25 mouse cellular contexts compared by ENCODE assay signal in genomic region chr3:154116000-154116399, GRCm38 (mm10).
"Had no signal": no experiment of that assay in that cellular context is flagged by ENCODE, and none has a peak within 500 bp of the region (broad histone marks: within the 10 kb centered on the region; RNA-seq: fewer than 3 reads in every experiment).

No protein-coding gene starts in this region.

- H3K4me3 ChIP-seq: gastrocnemius, adult 2 months; heart, adult 2 months; heart, embryonic 13.5 days; heart, embryonic 15.5 days; hindbrain, embryonic 15.5 days; intestine, embryonic 15.5 days; layer of hippocampus, adult 2 months; left cerebral cortex, adult 2 months; limb, embryonic 10.5 days; limb, embryonic 12.5 days; liver, embryonic 13.5 days; liver, embryonic 15.5 days had no signal

- H3K27me3 ChIP-seq: heart, embryonic 13.5 days; heart, embryonic 15.5 days; hindbrain, embryonic 15.5 days; intestine, embryonic 15.5 days; limb, embryonic 12.5 days; liver, embryonic 13.5 days had no signal

- H3K9ac ChIP-seq: heart, embryonic 13.5 days; heart, embryonic 15.5 days; hindbrain, embryonic 15.5 days; intestine, embryonic 15.5 days; limb, embryonic 12.5 days; liver, embryonic 13.5 days; liver, embryonic 15.5 days had no signal

- ATAC-seq: inflammation-experienced regulatory T-cells, adult 6 months; intestine, embryonic 15.5 days; intestine, postnatal 0 days had no signal

- H3K4me2 ChIP-seq: heart, embryonic 11.5 days; heart, embryonic 13.5 days; heart, embryonic 15.5 days; hindbrain, embryonic 15.5 days; intestine, embryonic 15.5 days; limb, embryonic 12.5 days; liver, embryonic 11.5 days; liver, embryonic 13.5 days; liver, embryonic 15.5 days had no signal

- H3K4me1 ChIP-seq: intestine, embryonic 15.5 days; liver, embryonic 13.5 days; liver, embryonic 15.5 days had no signal

- H3K36me3 ChIP-seq: heart, embryonic 13.5 days; heart, embryonic 15.5 days; hindbrain, embryonic 15.5 days; intestine, embryonic 15.5 days; limb, embryonic 10.5 days; limb, embryonic 12.5 days; liver, embryonic 13.5 days; liver, embryonic 15.5 days had no signal

- DNase-seq: gastrocnemius, adult 2 months; gastrocnemius, postnatal 10 days; gastrocnemius, postnatal 25 days; heart, adult 2 months; heart, postnatal 4 days; kidney, adult 18-20 months; kidney, adult 8-10 months; kidney, postnatal 10 days; kidney, postnatal 25 days; kidney, postnatal 4 days; liver; liver, embryonic 13.5 days had no signal

- H3K9me3 ChIP-seq: heart, embryonic 13.5 days; heart, embryonic 15.5 days; hindbrain, embryonic 15.5 days; intestine, embryonic 15.5 days; limb, embryonic 10.5 days; limb, embryonic 12.5 days; liver, embryonic 13.5 days; liver, embryonic 15.5 days had no signal

- H3K27ac ChIP-seq: gastrocnemius, adult 2 months; heart, adult 2 months; heart, embryonic 13.5 days; heart, embryonic 15.5 days; hindbrain, embryonic 15.5 days; intestine, embryonic 15.5 days; layer of hippocampus, adult 2 months; left cerebral cortex, adult 2 months; limb, embryonic 10.5 days; limb, embryonic 12.5 days; liver, embryonic 13.5 days; liver, embryonic 15.5 days had no signal
